Mouse (Mus musculus): ENCODE measurements around the gene Gpc6.
A peak's percentile ranks its signal among the peaks of the same experiment; 100 is the strongest.

The Gpc6 gene

GRCm38 (mm10) chr14:116924876-116925601 is at the start of gene Gpc6:
Gene Gpc6, plus strand, starts transcription at chr14:116925315.
- peak; percentile 69 for ATAC-seq (ENCODE audit: insufficient number of reproducible peaks, low FRiP score, low TSS enrichment)

- no peak for ATAC-seq (ENCODE audit: insufficient number of reproducible peaks, low FRiP score, low TSS enrichment)
Measured at GRCm38 (mm10) chr14:116882480-116883044, 42.6 kb upstream of the Gpc6 start.

GRCm38 (mm10) chr14:116894316-116894715 is 30.8 kb upstream of the Gpc6 start:
- ATAC-seq (ENCODE audit: insufficient number of reproducible peaks, low FRiP score, low TSS enrichment): no peak

- no peak for ATAC-seq (ENCODE audit: insufficient number of reproducible peaks, low FRiP score, low TSS enrichment)
Measured at GRCm38 (mm10) chr14:116897971-116898370, 27.1 kb upstream of the Gpc6 start.

- no peak for ATAC-seq (ENCODE audit: insufficient number of reproducible peaks, low FRiP score, low TSS enrichment)
Measured at GRCm38 (mm10) chr14:116911768-116912167, 13.3 kb upstream of the Gpc6 start.

GRCm38 (mm10) chr14:116916874-116917273 is 8.2 kb upstream of the Gpc6 start:
- no peak for ATAC-seq (ENCODE audit: insufficient number of reproducible peaks, low FRiP score, low TSS enrichment)

GRCm38 (mm10) chr14:116924266-116924665 is 849 bp upstream of the Gpc6 start:
- ATAC-seq (ENCODE audit: insufficient number of reproducible peaks, low FRiP score, low TSS enrichment): no peak

- ATAC-seq (ENCODE audit: insufficient number of reproducible peaks, low FRiP score, low TSS enrichment): peak; percentile 23
Measured at GRCm38 (mm10) chr14:116925691-116926403, 732 bp downstream of the Gpc6 start.

- peak; percentile 62 for ATAC-seq (ENCODE audit: insufficient number of reproducible peaks, low FRiP score, low TSS enrichment)
Measured at GRCm38 (mm10) chr14:116926404-116927171, 1.5 kb downstream of the Gpc6 start.

- ATAC-seq (ENCODE audit: insufficient number of reproducible peaks, low FRiP score, low TSS enrichment): no peak
Measured at GRCm38 (mm10) chr14:116927341-116928315, 2.5 kb downstream of the Gpc6 start.

- no peak for ATAC-seq (ENCODE audit: insufficient number of reproducible peaks, low FRiP score, low TSS enrichment)
Measured at GRCm38 (mm10) chr14:116928395-116928794, 3.3 kb downstream of the Gpc6 start.

GRCm38 (mm10) chr14:116928796-116929529 is 3.8 kb downstream of the Gpc6 start:
- ATAC-seq (ENCODE audit: insufficient number of reproducible peaks, low FRiP score, low TSS enrichment): no peak

- no peak for ATAC-seq (ENCODE audit: insufficient number of reproducible peaks, low FRiP score, low TSS enrichment)
Measured at GRCm38 (mm10) chr14:116933825-116934224, 8.7 kb downstream of the Gpc6 start.

- ATAC-seq (ENCODE audit: insufficient number of reproducible peaks, low FRiP score, low TSS enrichment): 0 out of 2 replicates have a peak, but pooled peaks have one; percentile 33
Measured at GRCm38 (mm10) chr14:116937910-116938560, 12.9 kb downstream of the Gpc6 start.

GRCm38 (mm10) chr14:116938735-116939134 is 13.6 kb downstream of the Gpc6 start:
- ATAC-seq (ENCODE audit: insufficient number of reproducible peaks, low FRiP score, low TSS enrichment): no peak

- no peak for ATAC-seq (ENCODE audit: insufficient number of reproducible peaks, low FRiP score, low TSS enrichment)
Measured at GRCm38 (mm10) chr14:116939561-116939960, 14.4 kb downstream of the Gpc6 start.

GRCm38 (mm10) chr14:116941772-116942171 is 16.7 kb downstream of the Gpc6 start:
- ATAC-seq (ENCODE audit: insufficient number of reproducible peaks, low FRiP score, low TSS enrichment): no peak

GRCm38 (mm10) chr14:116943751-116944150 is 18.6 kb downstream of the Gpc6 start:
- ATAC-seq (ENCODE audit: insufficient number of reproducible peaks, low FRiP score, low TSS enrichment): no peak

Data from cerebellum, adult (tissue).